Mouse (Mus musculus): ENCODE measurements around the gene Ube2e2.

DNA sequence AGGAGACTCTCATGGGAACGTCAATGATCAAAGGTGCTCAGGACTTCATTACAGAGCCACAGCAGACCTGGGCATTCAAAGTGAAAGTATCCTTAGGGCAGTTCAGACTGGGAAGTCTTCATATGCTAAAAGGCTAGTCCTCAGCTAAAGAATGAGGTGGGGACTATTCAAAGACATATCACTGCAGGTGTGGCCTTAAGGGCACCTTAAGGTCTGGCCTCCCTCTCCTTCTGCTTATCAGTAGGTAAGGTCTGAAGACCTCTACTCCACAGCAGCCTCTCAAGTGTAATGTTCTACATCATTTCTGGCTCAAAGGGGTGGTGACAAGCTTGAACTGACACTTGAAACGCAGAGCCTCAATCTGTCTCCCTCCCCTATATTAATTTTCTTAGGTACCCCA lies 98.3 kb downstream of the Ube2e2 start:
- no peak for TF ChIP-seq CTCF (IDR thresholded peaks at IDR 0.05; ENCODE audit: control insufficient read depth, insufficient read depth, insufficient replicate concordance, low read depth, low read length)
- TF ChIP-seq POLR2A (IDR thresholded peaks at IDR 0.05; ENCODE audit: control insufficient read depth, low read depth, low read length), result no peak

Data from testis, adult 2 months (tissue).